Mouse (Mus musculus): ENCODE measurements at regions not wholly inside any gene's neighbourhood (a gene's known extent, or its start where the extent isn't known, plus 50 kb on each side); places are given as distances from the start of the nearest gene placed in this dataset.

GRCm38 (mm10) chr19:60120917-60121316, 105.6 kb downstream of the Fam204a start:
- in situ Hi-C loops (cut with MboI; ENCODE audit: low pct_unique_long_range_greater_than_20kb), result loop anchor here (10.0 kb wide), 1 partner anchor 66 kb away; no protein-coding TSS in a partner anchor

GRCm38 (mm10) chr19:60119051-60119450, 107.5 kb downstream of the Fam204a start:
- no peaks in the 10 kb centered on the region for H3K27me3 ChIP-seq
- TF ChIP-seq CTCF (IDR thresholded peaks at IDR 0.05), result peak; percentile 11
- ChIA-PET CTCF (interaction anchor here (1.0 to 2.2 kb wide), 4 partner anchors 16 to 107 kb away, joined by 3 to 6 read pairs (median 4); no protein-coding TSS in a partner anchor), POLR2A (no interaction called here)
- in situ Hi-C loops (cut with MboI; ENCODE audit: low pct_unique_long_range_greater_than_20kb), result no loop called here
- ATAC-seq, result no peak
- no peak for DNase-seq (ENCODE audit: low read depth, low spot score)

More at GRCm38 (mm10) chr19:60120917-60121316, 105.6 kb downstream of the Fam204a start:
- no peak for TF ChIP-seq CTCF (IDR thresholded peaks at IDR 0.05)
- ATAC-seq (no peak), DNase-seq (ENCODE audit: low read depth, low spot score) (no peak)
- H3K27me3 ChIP-seq, result no peaks in the 10 kb centered on the region
- CTCF ChIA-PET, result no interaction called here
- POLR2A ChIA-PET, result interaction anchor here (0.5 kb wide), 1 partner anchor 10 kb away, joined by 3 read pairs; no protein-coding TSS in a partner anchor

GRCm38 (mm10) chr19:60113666-60114388, 112.7 kb downstream of the Fam204a start:
- TF ChIP-seq CTCF (IDR thresholded peaks at IDR 0.05), result no peak
- ChIA-PET POLR2A (no interaction called here), CTCF (interaction anchor here (0.7 to 1.4 kb wide), 2 partner anchors 24 to 371 kb away, joined by 3 read pairs; no protein-coding TSS in a partner anchor)
- ATAC-seq (peak; percentile 21), DNase-seq (ENCODE audit: low read depth, low spot score) (peak; percentile 6)
- in situ Hi-C loops (cut with MboI; ENCODE audit: low pct_unique_long_range_greater_than_20kb), result no loop called here
- H3K27me3 ChIP-seq, result no peaks in the 10 kb centered on the region

- no peak for TF ChIP-seq CTCF (IDR thresholded peaks at IDR 0.05)
- no peak for ATAC-seq
- in situ Hi-C loops (cut with MboI; ENCODE audit: low pct_unique_long_range_greater_than_20kb), result no loop called here
- H3K27me3 ChIP-seq, result peaks cover 9% of the 10 kb centered on the region
- ChIA-PET POLR2A (interaction anchor here (0.7 kb wide), 1 partner anchor 10 kb away, joined by 3 read pairs; no protein-coding TSS in a partner anchor), CTCF (interaction anchor here (0.6 kb wide), 1 partner anchor 74 kb away, joined by 3 read pairs; no protein-coding TSS in a partner anchor)
- DNase-seq (ENCODE audit: low read depth, low spot score), result no peak
Observed at GRCm38 (mm10) chr19:60110278-60110677, 116.2 kb downstream of the Fam204a start.

- POLR2A ChIA-PET, result no interaction called here
- in situ Hi-C loops (cut with MboI; ENCODE audit: low pct_unique_long_range_greater_than_20kb), result no loop called here
- CTCF ChIA-PET, result no interaction called here
- DNase-seq (ENCODE audit: low read depth, low spot score) (no peak), ATAC-seq (no peak)
- TF ChIP-seq CTCF (IDR thresholded peaks at IDR 0.05), result no peak
- H3K27me3 ChIP-seq, result peaks cover 9% of the 10 kb centered on the region
Observed at GRCm38 (mm10) chr19:60109488-60109887, 117.0 kb downstream of the Fam204a start.

GRCm38 (mm10) chr19:60097915-60098314, 128.6 kb downstream of the Fam204a start:
- DNase-seq (ENCODE audit: low read depth, low spot score), result no peak
- no peaks in the 10 kb centered on the region for H3K27me3 ChIP-seq
- ChIA-PET POLR2A (no interaction called here), CTCF (no interaction called here)
- TF ChIP-seq CTCF (IDR thresholded peaks at IDR 0.05), result no peak
- in situ Hi-C loops (cut with MboI; ENCODE audit: low pct_unique_long_range_greater_than_20kb), result no loop called here
- no peak for ATAC-seq

GRCm38 (mm10) chr19:60074986-60075385, 131.5 kb upstream of the Rab11fip2 start:
- POLR2A ChIA-PET, result no interaction called here
- CTCF ChIA-PET, result interaction anchor here (1.7 kb wide), 1 partner anchor 17 kb away, joined by 4 read pairs; no protein-coding TSS in a partner anchor
- no peak for TF ChIP-seq CTCF (IDR thresholded peaks at IDR 0.05)
- in situ Hi-C loops (cut with MboI; ENCODE audit: low pct_unique_long_range_greater_than_20kb), result no loop called here
- DNase-seq (ENCODE audit: low read depth, low spot score), result peak; percentile 28
- peak; percentile 47 for ATAC-seq
- H3K27me3 ChIP-seq, result peaks cover 4% of the 10 kb centered on the region

GRCm38 (mm10) chr19:60073328-60073727, 129.9 kb upstream of the Rab11fip2 start:
- ChIA-PET POLR2A (no interaction called here), CTCF (no interaction called here)
- DNase-seq (ENCODE audit: low read depth, low spot score) (no peak), ATAC-seq (no peak)
- no peak for TF ChIP-seq CTCF (IDR thresholded peaks at IDR 0.05)
- in situ Hi-C loops (cut with MboI; ENCODE audit: low pct_unique_long_range_greater_than_20kb), result no loop called here
- peaks cover 4% of the 10 kb centered on the region for H3K27me3 ChIP-seq

- ATAC-seq (no peak), DNase-seq (ENCODE audit: low read depth, low spot score) (no peak)
- in situ Hi-C loops (cut with MboI; ENCODE audit: low pct_unique_long_range_greater_than_20kb), result no loop called here
- no peak for TF ChIP-seq CTCF (IDR thresholded peaks at IDR 0.05)
- ChIA-PET POLR2A (no interaction called here), CTCF (no interaction called here)
- H3K27me3 ChIP-seq, result peaks cover 3% of the 10 kb centered on the region
Observed at GRCm38 (mm10) chr19:60066183-60066582, 122.7 kb upstream of the Rab11fip2 start.

GRCm38 (mm10) chr19:60055121-60055874, 111.8 kb upstream of the Rab11fip2 start:
- no peaks in the 10 kb centered on the region for H3K27me3 ChIP-seq
- no peak for TF ChIP-seq CTCF (IDR thresholded peaks at IDR 0.05)
- ATAC-seq (no peak), DNase-seq (ENCODE audit: low read depth, low spot score) (no peak)
- in situ Hi-C loops (cut with MboI; ENCODE audit: low pct_unique_long_range_greater_than_20kb), result loop anchor here (10.0 kb wide), 1 partner anchor 70 kb away; no protein-coding TSS in a partner anchor
- POLR2A ChIA-PET, result no interaction called here
- CTCF ChIA-PET, result no interaction called here

Measured in Patski (cell line).